Mouse (Mus musculus) thymus, adult 2 months (tissue): ENCODE measurements around the gene Ccdc88b.

ENCODE experiments used
- CTCF ChIP-seq: fragments of 200-500 bp; IDR thresholded peaks from 2 replicates; pipeline ENCODE4 v1.5.1; 2012; ENCODE audit warnings: mild to moderate bottlenecking, control low read depth, low read length, moderate library complexity, borderline replicate concordance; ENCODE audit not compliant: control insufficient read depth, poor library complexity, insufficient read depth; ENCODE audit errors: extremely low read depth
- POLR2A ChIP-seq: fragments of 200-500 bp; IDR thresholded peaks from 2 replicates; pipeline ENCODE4 v1.6.1; 2012; ENCODE audit warnings: mild to moderate bottlenecking, low read length, control low read depth, moderate library complexity; ENCODE audit not compliant: control insufficient read depth, poor library complexity, insufficient read depth; ENCODE audit errors: extremely low read depth

DNA sequence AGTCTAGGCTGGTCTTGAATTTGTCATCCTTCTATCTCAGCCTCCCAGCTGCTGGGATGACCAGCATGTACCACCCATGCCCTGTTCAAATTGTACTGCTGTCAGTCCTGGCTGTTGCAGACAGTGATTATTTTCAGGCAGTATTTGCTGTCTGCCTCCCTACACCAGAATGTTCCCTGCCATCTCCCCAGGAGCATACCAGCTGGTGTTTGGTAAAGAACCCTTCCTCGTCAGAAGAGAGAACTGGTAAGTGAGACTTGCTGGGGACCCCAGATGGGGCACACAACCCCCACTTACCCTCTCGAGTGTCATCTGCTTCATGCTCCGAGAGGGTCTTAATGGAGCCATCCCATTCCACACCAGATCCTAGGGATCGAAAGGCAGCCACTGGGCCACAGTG is 12.0 kb downstream of the Ccdc88b start:
- TF ChIP-seq POLR2A: no peak
- TF ChIP-seq CTCF: no peak
